Mouse (Mus musculus) cortical plate, adult 2 months (tissue): Measurements from ENCODE around the gene Dhdh.

Source experiments
- CTCF ChIP-seq: fragments of 200-500 bp; IDR thresholded peaks from 2 replicates; pipeline ENCODE4 v1.5.1; 2011; ENCODE audit warnings: mild to moderate bottlenecking, control low read depth, low read length; ENCODE audit not compliant: insufficient read depth; ENCODE audit errors: extremely low read depth
- POLR2A ChIP-seq: fragments of 200-500 bp; IDR thresholded peaks from 2 replicates; pipeline ENCODE4 v1.6.1; 2011; ENCODE audit warnings: mild to moderate bottlenecking, low read length, control low read depth; ENCODE audit not compliant: insufficient read depth; ENCODE audit errors: extremely low read depth

- TF ChIP-seq CTCF, result no peak
- TF ChIP-seq POLR2A, result no peak
Measured at GRCm38 (mm10) chr7:45443526-45444420, 44.8 kb downstream of the Dhdh start.
